Mouse (Mus musculus): ENCODE measurements around the gene Coro1c. TPM values are rescaled to one million over a fixed set of nuclear protein-coding genes. Genes with fewer than 3 reads are reported as not detected.
"Not testable (repeated sequence)": the region's sequence is repeated elsewhere in the genome, so short reads cannot be mapped to it uniquely, and the experiment has no call there.

The Coro1c gene
- polyA plus RNA-seq, 1 experiment from 2014 or later, result 230 TPM

DNA sequence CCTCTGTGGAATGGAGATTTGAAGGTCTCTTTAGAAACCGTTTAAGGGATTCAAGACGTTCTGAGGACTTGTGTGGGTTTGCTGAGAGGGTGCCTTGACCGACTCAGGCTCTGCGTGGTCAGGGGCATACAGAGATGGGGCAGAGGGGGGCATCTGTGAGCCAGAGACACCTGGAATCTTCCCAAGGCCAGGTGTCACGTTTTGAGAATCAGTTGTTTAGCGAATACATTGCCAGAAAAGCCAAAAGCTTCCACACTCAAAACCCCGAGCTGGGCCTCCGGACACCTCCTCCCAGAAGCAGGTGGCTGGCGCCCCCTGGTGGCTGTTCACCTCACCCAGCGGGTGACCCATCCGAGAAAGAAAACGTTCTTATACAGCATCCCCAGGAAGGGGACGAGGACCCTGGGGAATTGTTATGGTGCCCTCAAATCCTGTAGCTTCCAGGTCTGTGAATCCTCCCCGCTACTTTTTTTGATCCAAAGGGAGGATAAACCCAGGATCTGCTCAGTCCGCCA, 92.9 kb downstream of the Coro1c start:
- Histone ChIP-seq H3K9me3 (ENCODE audit: control insufficient read depth, low read length) (peaks cover 7% of the 10 kb centered on the region; the same call in 1 of the 2 replicates), H3K9ac (replicated peaks; ENCODE audit: low read depth, low read length) (no peak overlapping the region), H3K27ac (ENCODE audit: low read length) (no peak overlapping the region), H3K36me3 (ENCODE audit: control insufficient read depth, insufficient read depth) (no peaks in the 10 kb centered on the region), H3K4me1 (replicated peaks; ENCODE audit: control insufficient read depth, insufficient read depth, low read length) (0 out of 2 replicates have a peak, but pooled peaks cover 3% of the 10 kb centered on the region), H3K4me3 (replicated peaks; ENCODE audit: low read length) (no peak overlapping the region), H3K4me2 (ENCODE audit: low read length) (peak overlapping the region; percentile 12; the same call in 1 of the 2 replicates), H3K27me3 (replicated peaks; ENCODE audit: control insufficient read depth, insufficient read depth, low read length) (no peaks in the 10 kb centered on the region)
- 10% methylated on average over 15 of the region's 15 CpGs for WGBS
- no peak for ATAC-seq

- peaks cover 7% of the 10 kb centered on the region; the same call in 1 of the 2 replicates for H3K9me3 ChIP-seq (ENCODE audit: control insufficient read depth, low read length)
- no peak overlapping the region for H3K27ac ChIP-seq (ENCODE audit: low read length)
- H3K9ac ChIP-seq (replicated peaks; ENCODE audit: low read depth, low read length), result no peak overlapping the region
- H3K4me1 ChIP-seq (replicated peaks; ENCODE audit: control insufficient read depth, insufficient read depth, low read length), result 0 out of 2 replicates have a peak, but pooled peaks cover 3% of the 10 kb centered on the region
- H3K36me3 ChIP-seq (ENCODE audit: control insufficient read depth, insufficient read depth), result no peaks in the 10 kb centered on the region
- ATAC-seq, result no peak
- H3K27me3 ChIP-seq (replicated peaks; ENCODE audit: control insufficient read depth, insufficient read depth, low read length), result no peaks in the 10 kb centered on the region
- H3K4me2 ChIP-seq (ENCODE audit: low read length), result no peak overlapping the region
- H3K4me3 ChIP-seq (replicated peaks; ENCODE audit: low read length), result no peak overlapping the region
- WGBS, result 53% methylated on average over 11 of the region's 11 CpGs
Measured at GRCm38 (mm10) chr5:113815041-113815389, 93.5 kb downstream of the Coro1c start.

DNA sequence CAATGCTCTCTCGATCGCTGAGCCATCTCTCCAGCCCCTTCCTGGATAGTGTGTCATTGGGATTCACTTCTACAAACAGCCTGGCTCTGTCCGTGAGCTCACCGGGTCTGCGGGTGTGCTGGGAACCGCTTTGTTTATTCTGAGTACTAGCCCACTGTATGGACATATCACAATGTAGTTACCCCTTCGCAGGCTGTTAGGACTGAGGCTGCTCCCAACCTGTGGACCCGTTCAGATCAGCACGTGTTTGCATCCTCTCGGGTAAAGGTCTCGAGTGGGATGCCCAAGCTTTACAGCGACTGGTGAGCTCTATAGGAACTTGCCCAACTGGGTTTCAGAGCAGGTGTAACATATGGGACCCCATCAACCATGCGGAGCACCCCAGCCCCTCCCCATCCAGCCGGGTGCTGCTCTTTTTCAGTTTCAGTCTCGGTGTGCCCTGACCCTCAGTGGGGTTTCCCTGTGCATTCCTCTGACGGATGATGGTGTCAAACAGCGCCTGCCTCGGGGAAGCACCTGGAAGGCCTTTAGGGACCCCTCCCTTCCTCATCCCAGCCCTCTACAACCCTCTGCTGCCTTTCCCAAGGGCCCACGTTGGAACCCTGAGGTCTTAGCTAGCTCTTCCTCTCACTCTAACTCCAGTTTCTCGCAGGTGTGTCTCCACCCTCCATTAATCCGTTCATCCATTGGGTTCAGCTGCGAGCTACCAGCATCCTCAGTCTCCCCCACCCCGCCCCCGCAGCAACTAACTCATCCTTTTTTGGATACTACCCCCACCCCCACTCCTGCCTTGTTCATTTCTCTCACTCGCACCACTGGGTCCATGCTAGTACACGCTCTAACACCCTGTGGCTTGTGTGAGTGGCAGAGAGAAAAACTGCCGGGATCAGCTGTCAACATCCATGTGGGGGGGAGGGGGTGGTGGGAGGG, 94.2 kb downstream of the Coro1c start:
- Histone ChIP-seq H3K9ac (replicated peaks; ENCODE audit: low read depth, low read length) (no peak overlapping the region), H3K27ac (ENCODE audit: low read length) (no peak overlapping the region), H3K9me3 (ENCODE audit: control insufficient read depth, low read length) (peaks cover 7% of the 10 kb centered on the region; the same call in 1 of the 2 replicates), H3K4me3 (replicated peaks; ENCODE audit: low read length) (no peak overlapping the region), H3K36me3 (ENCODE audit: control insufficient read depth, insufficient read depth) (no peaks in the 10 kb centered on the region), H3K27me3 (replicated peaks; ENCODE audit: control insufficient read depth, insufficient read depth, low read length) (no peaks in the 10 kb centered on the region), H3K4me1 (replicated peaks; ENCODE audit: control insufficient read depth, insufficient read depth, low read length) (0 out of 2 replicates have a peak, but pooled peaks cover 3% of the 10 kb centered on the region), H3K4me2 (ENCODE audit: low read length) (no peak overlapping the region)
- 41% methylated on average over 27 of the region's 27 CpGs for WGBS
- ATAC-seq, result no peak

DNA sequence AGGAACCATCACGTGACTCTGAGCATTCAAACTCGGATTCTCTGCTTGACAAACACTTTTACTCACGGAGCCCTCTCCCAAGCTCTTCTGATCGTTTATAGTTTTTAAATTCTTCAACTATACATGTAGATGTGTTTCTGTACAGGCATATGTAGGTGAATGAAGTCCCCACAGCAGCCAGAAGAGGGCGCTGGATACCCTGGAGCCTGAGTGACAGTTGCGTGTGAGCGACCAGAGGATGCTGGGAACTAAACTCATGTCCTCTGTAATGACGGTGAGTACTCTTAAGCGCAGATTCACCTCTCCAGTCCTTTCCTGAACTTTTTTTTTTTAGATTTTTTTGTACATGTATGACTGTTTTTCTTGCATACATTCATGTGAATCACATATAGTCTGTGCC, 95.0 kb downstream of the Coro1c start:
- Histone ChIP-seq H3K4me1 (replicated peaks; ENCODE audit: control insufficient read depth, insufficient read depth, low read length) (0 out of 2 replicates have a peak, but pooled peaks cover 3% of the 10 kb centered on the region), H3K4me3 (replicated peaks; ENCODE audit: low read length) (no peak overlapping the region), H3K9ac (replicated peaks; ENCODE audit: low read depth, low read length) (no peak overlapping the region), H3K27me3 (replicated peaks; ENCODE audit: control insufficient read depth, insufficient read depth, low read length) (no peaks in the 10 kb centered on the region), H3K9me3 (ENCODE audit: control insufficient read depth, low read length) (peaks cover 7% of the 10 kb centered on the region; the same call in 1 of the 2 replicates), H3K27ac (ENCODE audit: low read length) (no peak overlapping the region), H3K36me3 (ENCODE audit: control insufficient read depth, insufficient read depth) (no peaks in the 10 kb centered on the region), H3K4me2 (ENCODE audit: low read length) (no peak overlapping the region)
- ATAC-seq, result no peak
- WGBS, result 22% methylated on average over 9 of the region's 9 CpGs

DNA sequence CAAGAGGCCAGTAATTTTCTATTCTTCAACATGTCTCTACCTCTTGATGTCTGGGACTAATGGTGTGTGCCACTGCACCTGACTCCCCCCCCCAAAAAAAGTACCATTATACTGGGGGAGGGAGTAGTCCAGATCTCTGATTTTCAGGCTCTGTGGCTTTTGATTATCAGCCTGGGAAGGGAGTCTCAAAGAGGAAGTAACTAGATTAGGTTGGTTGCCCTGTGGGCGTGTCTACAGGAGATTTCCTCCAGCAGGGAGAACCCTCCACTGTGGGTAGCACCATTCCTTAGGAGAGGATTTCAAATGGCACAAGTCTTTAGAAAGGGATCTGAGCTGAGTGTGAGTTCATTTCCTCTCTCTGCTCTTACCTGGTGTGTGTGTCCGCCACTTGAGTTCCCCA, 95.9 kb downstream of the Coro1c start:
- Histone ChIP-seq H3K27ac (ENCODE audit: low read length) (no peak overlapping the region), H3K4me2 (ENCODE audit: low read length) (no peak overlapping the region), H3K4me1 (replicated peaks; ENCODE audit: control insufficient read depth, insufficient read depth, low read length) (0 out of 2 replicates have a peak, but pooled peaks cover 3% of the 10 kb centered on the region), H3K9ac (replicated peaks; ENCODE audit: low read depth, low read length) (no peak overlapping the region), H3K4me3 (replicated peaks; ENCODE audit: low read length) (no peak overlapping the region), H3K9me3 (ENCODE audit: control insufficient read depth, low read length) (peaks cover 7% of the 10 kb centered on the region; the same call in 1 of the 2 replicates), H3K27me3 (replicated peaks; ENCODE audit: control insufficient read depth, insufficient read depth, low read length) (no peaks in the 10 kb centered on the region), H3K36me3 (ENCODE audit: control insufficient read depth, insufficient read depth) (no peaks in the 10 kb centered on the region)
- no peak for ATAC-seq
- 96% methylated on average over 2 of the region's 2 CpGs for WGBS

DNA sequence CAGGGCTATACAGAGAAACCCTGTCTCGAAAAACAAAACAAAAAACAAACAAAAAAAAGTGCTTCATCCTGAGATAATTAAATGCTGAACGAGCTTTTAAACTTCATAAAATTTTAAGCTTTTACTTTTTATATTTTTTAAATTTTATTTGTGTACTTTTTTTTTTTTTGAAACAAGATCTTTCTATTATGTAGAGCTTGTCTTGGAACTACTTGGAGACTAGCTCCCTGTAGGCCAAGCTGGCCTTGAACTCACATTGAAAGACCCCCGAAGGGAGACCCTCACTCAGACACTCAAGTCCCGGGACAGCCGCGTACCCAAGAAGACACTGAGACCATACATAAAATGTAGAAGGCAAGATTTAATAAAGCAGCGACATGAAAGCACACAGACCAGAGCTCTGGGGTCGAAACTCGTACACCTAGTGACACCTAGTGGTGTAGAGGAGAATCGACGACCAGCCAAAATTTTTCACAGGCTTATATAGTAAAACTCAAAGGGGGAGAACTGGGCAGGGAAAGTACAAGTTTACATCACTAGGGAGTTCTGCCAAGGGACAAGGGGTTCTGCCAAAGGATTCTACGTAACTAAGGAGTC, 96.6 kb downstream of the Coro1c start:
- WGBS, result 24% methylated on average over 11 of the region's 12 CpGs
- H3K4me1 ChIP-seq (replicated peaks; ENCODE audit: control insufficient read depth, insufficient read depth, low read length), result not testable (repeated sequence)

GRCm38 (mm10) chr5:113810111-113810510, 98.4 kb downstream of the Coro1c start:
- no peak overlapping the region for H3K27ac ChIP-seq (ENCODE audit: low read length)
- H3K36me3 ChIP-seq (ENCODE audit: control insufficient read depth, insufficient read depth), result no peaks in the 10 kb centered on the region
- no peak overlapping the region for H3K9ac ChIP-seq (replicated peaks; ENCODE audit: low read depth, low read length)
- no peak for ATAC-seq
- H3K9me3 ChIP-seq (ENCODE audit: control insufficient read depth, low read length), result peaks cover 7% of the 10 kb centered on the region; the same call in 1 of the 2 replicates
- H3K4me3 ChIP-seq (replicated peaks; ENCODE audit: low read length), result no peak overlapping the region
- 94% methylated on average over 4 of the region's 4 CpGs for WGBS
- no peaks in the 10 kb centered on the region for H3K4me1 ChIP-seq (replicated peaks; ENCODE audit: control insufficient read depth, insufficient read depth, low read length)
- H3K4me2 ChIP-seq (ENCODE audit: low read length), result no peak overlapping the region
- no peaks in the 10 kb centered on the region for H3K27me3 ChIP-seq (replicated peaks; ENCODE audit: control insufficient read depth, insufficient read depth, low read length)

More for the DNA sequence above, 96.6 kb downstream of the Coro1c start:
- H3K9me3 ChIP-seq (ENCODE audit: control insufficient read depth, low read length); ATAC-seq; H3K27ac ChIP-seq (ENCODE audit: low read length); H3K4me2 ChIP-seq (ENCODE audit: low read length); H3K36me3 ChIP-seq (ENCODE audit: control insufficient read depth, insufficient read depth); H3K4me3 ChIP-seq (replicated peaks; ENCODE audit: low read length); H3K9ac ChIP-seq (replicated peaks; ENCODE audit: low read depth, low read length); H3K27me3 ChIP-seq (replicated peaks; ENCODE audit: control insufficient read depth, insufficient read depth, low read length): not testable (repeated sequence)

DNA sequence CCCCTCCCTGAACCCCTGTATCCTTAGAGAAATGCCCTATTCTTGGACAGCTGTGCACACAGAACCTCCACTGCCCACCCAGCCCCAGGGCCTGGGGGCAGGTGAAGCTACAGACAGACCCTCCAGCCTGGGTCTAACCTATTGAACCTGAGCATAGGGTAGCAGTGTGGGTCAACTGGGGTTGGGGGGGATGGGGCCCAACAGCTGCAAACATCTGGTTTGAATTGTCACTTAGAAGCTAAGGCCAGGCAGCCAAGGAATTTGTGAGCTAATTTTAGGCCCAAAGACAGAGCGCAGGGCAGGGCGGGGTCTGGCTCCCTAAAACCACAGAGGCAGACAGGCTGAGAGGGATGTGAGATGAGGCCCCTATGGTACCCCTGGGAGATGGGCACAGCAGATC, 100.4 kb downstream of the Coro1c start:
- H3K9me3 ChIP-seq (ENCODE audit: control insufficient read depth, low read length), result peaks cover 7% of the 10 kb centered on the region; the same call in 1 of the 2 replicates
- H3K36me3 ChIP-seq (ENCODE audit: control insufficient read depth, insufficient read depth), result no peaks in the 10 kb centered on the region
- no peaks in the 10 kb centered on the region for H3K27me3 ChIP-seq (replicated peaks; ENCODE audit: control insufficient read depth, insufficient read depth, low read length)
- H3K4me1 ChIP-seq (replicated peaks; ENCODE audit: control insufficient read depth, insufficient read depth, low read length), result no peaks in the 10 kb centered on the region
- 86% methylated on average over 2 of the region's 2 CpGs for WGBS
- H3K4me3 ChIP-seq (replicated peaks; ENCODE audit: low read length), result no peak overlapping the region
- no peak overlapping the region for H3K4me2 ChIP-seq (ENCODE audit: low read length)
- H3K9ac ChIP-seq (replicated peaks; ENCODE audit: low read depth, low read length), result no peak overlapping the region
- ATAC-seq, result no peak
- no peak overlapping the region for H3K27ac ChIP-seq (ENCODE audit: low read length)

DNA sequence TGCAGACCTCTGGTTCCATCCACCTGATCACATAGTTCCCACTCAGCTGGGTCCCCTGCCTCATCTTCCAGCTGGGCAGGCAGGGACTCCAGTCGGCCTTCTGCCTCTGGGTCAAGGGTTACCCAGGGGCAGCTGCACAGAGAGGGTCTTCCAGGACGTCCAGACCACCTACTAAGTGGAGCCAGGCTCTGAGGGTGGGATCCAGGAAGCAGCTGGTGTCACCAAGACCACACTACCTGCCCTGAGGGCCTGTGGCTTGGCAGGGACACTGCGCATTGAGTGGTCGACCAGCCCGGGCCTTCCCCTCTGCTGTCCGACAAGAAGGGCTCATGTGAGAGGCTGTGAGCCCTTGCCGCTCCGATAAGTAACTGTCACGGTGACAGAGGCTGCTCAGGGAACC, 100.8 kb downstream of the Coro1c start:
- H3K4me2 ChIP-seq (ENCODE audit: low read length), result no peak overlapping the region
- H3K9ac ChIP-seq (replicated peaks; ENCODE audit: low read depth, low read length), result no peak overlapping the region
- H3K27me3 ChIP-seq (replicated peaks; ENCODE audit: control insufficient read depth, insufficient read depth, low read length), result no peaks in the 10 kb centered on the region
- ATAC-seq, result no peak
- H3K4me3 ChIP-seq (replicated peaks; ENCODE audit: low read length), result no peak overlapping the region
- H3K4me1 ChIP-seq (replicated peaks; ENCODE audit: control insufficient read depth, insufficient read depth, low read length), result no peaks in the 10 kb centered on the region
- H3K27ac ChIP-seq (ENCODE audit: low read length), result no peak overlapping the region
- H3K36me3 ChIP-seq (ENCODE audit: control insufficient read depth, insufficient read depth), result no peaks in the 10 kb centered on the region
- peaks cover 7% of the 10 kb centered on the region; the same call in 1 of the 2 replicates for H3K9me3 ChIP-seq (ENCODE audit: control insufficient read depth, low read length)
- WGBS, result 71% methylated on average over 9 of the region's 9 CpGs

Measured in forebrain, embryonic 16.5 days (tissue).